Mouse (Mus musculus): ENCODE data around the gene Mctp2. TPM values are rescaled to one million over a fixed set of nuclear protein-coding genes. Genes with fewer than 3 reads are reported as not detected.

The Mctp2 gene
- polyA plus RNA-seq, 1 experiment from 2014 or later, result 2.4 TPM

DNA sequence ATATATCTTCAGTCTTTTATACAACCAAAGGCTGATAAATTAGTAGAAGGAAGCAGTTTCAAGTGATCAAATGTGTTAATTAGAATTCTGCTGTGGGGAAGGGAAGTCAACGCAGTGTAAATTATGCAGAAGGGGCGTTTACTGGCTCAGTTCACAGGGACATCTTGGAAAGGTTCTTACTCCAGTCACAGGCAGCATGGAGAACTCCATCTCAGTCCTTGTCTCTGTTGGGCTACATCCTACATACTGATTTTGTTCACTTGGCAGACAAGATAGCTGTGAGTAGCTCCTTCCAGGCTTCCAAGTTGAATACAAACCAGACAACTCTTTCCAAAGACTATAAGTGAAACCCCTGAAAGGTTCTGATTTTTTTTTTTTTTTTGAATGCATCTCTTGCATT lies 254.6 kb downstream of the Mctp2 start:
- ATAC-seq (ENCODE audit: insufficient read depth, low FRiP score, low read depth), result no peak
- Histone ChIP-seq H3K27ac (no peak overlapping the region), H3K4me1 (no peaks in the 10 kb centered on the region), H3K9me3 (no peaks in the 10 kb centered on the region), H3K4me2 (no peak overlapping the region), H3K4me3 (replicated peaks) (no peak overlapping the region), H3K27me3 (replicated peaks) (no peaks in the 10 kb centered on the region), H3K9ac (no peak overlapping the region), H3K36me3 (no peaks in the 10 kb centered on the region)
- 80% methylated on average over 2 of the region's 2 CpGs for WGBS

DNA sequence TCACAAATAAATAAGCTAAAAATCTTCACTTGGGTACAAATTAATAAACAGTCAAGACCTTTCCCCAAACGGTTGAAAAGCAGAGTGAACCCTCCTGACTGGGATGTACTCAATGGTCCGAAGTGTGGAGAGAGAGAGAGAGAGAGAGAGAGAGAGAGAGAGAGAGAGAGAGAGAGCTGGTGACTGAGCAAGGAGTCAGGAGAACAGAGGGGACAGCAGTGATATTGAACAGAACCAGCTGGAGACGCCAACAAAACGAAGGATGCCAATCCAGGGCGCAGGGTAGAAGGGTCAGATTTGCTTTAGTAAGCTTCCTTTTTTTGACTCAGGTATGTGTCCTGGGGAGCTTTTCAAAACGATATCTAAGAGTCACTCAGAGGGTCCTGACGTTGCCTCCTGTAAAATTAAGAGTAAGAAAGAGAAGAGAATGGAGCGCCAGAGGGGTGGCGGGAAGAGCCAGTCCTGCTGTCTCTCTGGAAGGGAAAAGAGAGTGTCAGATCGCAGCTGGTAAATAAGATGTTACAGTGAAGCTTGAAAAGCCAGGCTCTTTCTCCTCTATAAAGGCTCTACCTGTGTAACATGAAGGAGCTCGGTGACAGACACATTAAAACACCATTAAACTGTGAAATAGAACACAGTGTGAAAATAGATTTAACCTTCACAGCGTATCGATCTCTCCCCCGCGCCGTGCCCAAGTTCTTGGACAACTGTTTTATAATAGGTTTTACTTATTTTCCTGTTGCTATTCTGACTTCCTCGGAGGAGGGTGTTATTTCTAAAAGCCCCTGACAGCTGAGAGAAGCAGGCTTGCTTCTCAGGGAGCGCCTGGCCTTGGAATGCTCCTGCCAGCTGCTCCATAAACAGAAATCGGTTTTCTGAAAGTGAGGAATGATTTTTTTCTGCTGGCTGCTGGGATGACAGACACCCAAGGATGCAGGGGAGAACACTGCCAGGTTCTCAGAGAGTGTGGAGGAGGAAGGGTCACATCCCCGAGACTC lies 258.5 kb downstream of the Mctp2 start:
- WGBS, result 48% methylated on average over 20 of the region's 20 CpGs
- Histone ChIP-seq H3K4me1 (no peaks in the 10 kb centered on the region), H3K9ac (no peak overlapping the region), H3K27me3 (replicated peaks) (no peaks in the 10 kb centered on the region), H3K27ac (no peak overlapping the region), H3K4me2 (no peak overlapping the region), H3K36me3 (no peaks in the 10 kb centered on the region), H3K9me3 (no peaks in the 10 kb centered on the region), H3K4me3 (replicated peaks) (no peak overlapping the region)
- ATAC-seq (ENCODE audit: insufficient read depth, low FRiP score, low read depth), result no peak
